Mouse (Mus musculus) heart, adult 10 weeks (tissue): ENCODE measurements around the gene Klrc3. TPM values are rescaled to one million over a fixed set of nuclear protein-coding genes. Genes with fewer than 3 reads are reported as not detected.

Experiments used
- polyA plus RNA-seq: library from polyadenylated mRNA; stranded (reverse); fragments of 350-450 nt; fragmentation: Illumina TruSeq; extraction: RNeasy Lipid Tissue Mini Kit (QIAGEN cat#74804); gene quantifications from one replicate; pipeline ENCODE4 v1.2.3, GENCODE M21; 2014; ENCODE audit warnings: low read depth, low replicate concordance

The Klrc3 gene
- polyA plus RNA-seq, result not detected

GRCm38 (mm10) chr6:129643237-129643636, at the start of gene Klrc3:
Klrc3 (minus strand) TSS chr6:129643337.

GRCm38 (mm10) chr6:129678873-129679272, 35.7 kb upstream of the Klrc3 start, which contains the start of gene Klrc1:
Klrc1 (minus strand) TSS chr6:129678973.

DNA sequence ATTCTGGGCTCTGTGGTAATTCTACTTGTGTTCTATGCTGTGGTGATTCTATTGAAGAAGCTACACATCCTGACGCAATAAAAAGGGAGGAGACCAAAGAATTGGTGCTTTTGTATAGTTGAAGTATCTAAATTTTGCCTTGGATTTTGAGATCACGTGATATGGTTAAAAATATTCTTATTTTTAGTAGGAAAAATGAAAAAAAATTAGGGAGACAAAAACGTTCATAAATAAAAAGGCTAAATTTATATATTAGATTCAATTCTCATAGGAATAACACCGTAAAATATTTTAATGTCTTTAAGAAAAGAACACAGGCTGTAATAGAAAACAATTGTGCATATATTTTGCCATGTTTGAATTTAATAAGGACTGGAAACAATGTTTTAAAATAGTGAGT, 17.5 kb upstream of the Klrc3 start, which contains the start of gene Klrc2:
Klrc2 (minus strand) TSS at position 101 of the 400 bp plus-strand sequence.

DNA sequence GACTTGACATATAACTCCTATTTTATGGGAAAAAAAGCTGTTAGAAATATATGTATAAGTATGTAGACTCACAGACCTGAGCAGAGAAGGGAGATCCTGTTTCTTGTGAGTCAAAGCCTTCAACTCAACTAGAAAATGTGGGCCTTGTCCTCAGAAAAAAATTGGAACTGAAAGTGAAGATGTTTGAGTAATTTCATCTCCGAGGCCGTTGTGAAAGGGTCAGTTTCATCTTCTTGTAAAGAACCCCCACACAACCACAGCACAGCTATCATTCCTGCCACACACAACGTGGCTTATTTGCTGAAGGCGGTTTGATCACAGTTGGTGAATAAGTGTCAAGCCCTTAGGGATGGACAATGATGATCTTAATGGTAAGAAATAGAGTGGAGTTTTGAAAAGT, 19.4 kb downstream of the Klrc3 start, which contains the start of gene Klrk1:
Klrk1 (minus strand) TSS at position 130 of the 400 bp plus-strand sequence.

GRCm38 (mm10) chr6:129591508-129591907, 51.6 kb downstream of the Klrc3 start, which contains the start of gene Klrd1:
Klrd1 (plus strand) TSS chr6:129591782.

Other genes starting within 250 kb of the Klrc3 start
- gene Clec1b, start 246.0 kb downstream of the Klrc3 start, polyA plus RNA-seq, result 0.65 TPM
- not detected for gene Clec9a, start 234.5 kb downstream of the Klrc3 start, polyA plus RNA-seq
- gene Clec1a, start 191.3 kb downstream of the Klrc3 start, polyA plus RNA-seq, result 8.4 TPM
- gene Olr1, start 136.2 kb downstream of the Klrc3 start, polyA plus RNA-seq, result not detected
- not detected for gene Tmem52b, start 130.8 kb downstream of the Klrc3 start, polyA plus RNA-seq
- 130 TPM for gene Gabarapl1, start 110.2 kb downstream of the Klrc3 start, polyA plus RNA-seq
- not detected for gene Klre1, start 65.4 kb downstream of the Klrc3 start, polyA plus RNA-seq
- gene Klrd1, start 51.6 kb downstream of the Klrc3 start, polyA plus RNA-seq, result not detected
- gene Klrk1, start 19.5 kb downstream of the Klrc3 start, polyA plus RNA-seq, result not detected
- gene Klrc2, start 17.4 kb upstream of the Klrc3 start, polyA plus RNA-seq, result not detected
- not detected for gene Klrc1, start 35.6 kb upstream of the Klrc3 start, polyA plus RNA-seq
- not detected for gene Klri1, start 73.8 kb upstream of the Klrc3 start, polyA plus RNA-seq
- not detected for gene Klri2, start 97.1 kb upstream of the Klrc3 start, polyA plus RNA-seq
- gene Gm156, start 140.9 kb upstream of the Klrc3 start, polyA plus RNA-seq, result not detected
- not detected for gene Gm17631, start 219.3 kb upstream of the Klrc3 start, polyA plus RNA-seq
- not detected for gene Klra17, start 233.3 kb upstream of the Klrc3 start, polyA plus RNA-seq